Mouse (Mus musculus) CH12.LX (cell line): ENCODE data around the gene Rtca. TPM values are rescaled to one million over a fixed set of nuclear protein-coding genes. Genes with fewer than 3 reads are reported as not detected.
A peak's percentile ranks its signal among the peaks of the same experiment; 100 is the strongest.

Experiments used
- DNase-seq: peaks from one replicate; pipeline ENCODE4 v3.0.0-alpha.2; 2013; ENCODE audit errors: extremely low read depth
- H3K27ac ChIP-seq: 2 replicates; pipeline ENCODE4 v1.5.1; 2012; ENCODE audit warnings: low read depth, mild to moderate bottlenecking, control low read depth, moderate library complexity; ENCODE audit not compliant: insufficient read depth
- H3K27me3 ChIP-seq: replicated peaks from 2 replicates; pipeline ENCODE3; 2012; ENCODE audit warnings: inconsistent platforms
- H3K36me3 ChIP-seq, 2 experiments: replicated peaks in 1 of 2; 2 replicates each; pipeline versions ENCODE3 to v1.6.1; 2012; ENCODE audit warnings: inconsistent platforms in 1 of 2, low read length in 1 of 2, mild to moderate bottlenecking in 1 of 2, mixed read lengths in 1 of 2, moderate library complexity in 1 of 2; ENCODE audit not compliant: control insufficient read depth in 1 of 2, insufficient read depth in 1 of 2
- H3K4me1 ChIP-seq, 2 experiments: 2 replicates each; pipeline ENCODE4 v1.6.1; 2012; ENCODE audit warnings: inconsistent platforms in 1 of 2, moderate library complexity in 1 of 2; ENCODE audit not compliant: insufficient read depth in 2 of 2, control insufficient read depth in 1 of 2
- H3K4me2 ChIP-seq: 2 replicates; pipeline ENCODE4 v1.6.1; 2012; ENCODE audit warnings: low read depth, mild to moderate bottlenecking, control low read depth; ENCODE audit not compliant: poor library complexity, insufficient read depth, severe bottlenecking
- H3K4me3 ChIP-seq, 3 experiments: fragments of 150-350 bp in 1 of 3; sonication (generic) in 1 of 3; replicated peaks in 1 of 3; 2 replicates each; pipeline versions ENCODE3 to v1.5.1; 2011 to 2012; ENCODE audit warnings: low read depth in 2 of 3, low read length in 2 of 3, mild to moderate bottlenecking in 2 of 3, moderate library complexity in 2 of 3, control low read depth in 1 of 3, improper control_type of control experiment in 1 of 3, inconsistent platforms in 1 of 3, mixed read lengths in 1 of 3; ENCODE audit not compliant: poor library complexity in 1 of 3
- H3K79me2 ChIP-seq: replicated peaks from 2 replicates; pipeline ENCODE4 v1.6.1; 2012; ENCODE audit warnings: mild to moderate bottlenecking, moderate library complexity; ENCODE audit not compliant: control insufficient read depth, poor library complexity, insufficient read depth, severe bottlenecking; ENCODE audit errors: extremely low read depth
- H3K9ac ChIP-seq: 2 replicates; pipeline ENCODE4 v1.6.1; 2012; ENCODE audit warnings: low read depth, mild to moderate bottlenecking, control low read depth, moderate library complexity; ENCODE audit not compliant: insufficient read depth
- H3K9me3 ChIP-seq: replicated peaks from 2 replicates; pipeline ENCODE3; 2012; ENCODE audit warnings: low read length, inconsistent platforms, mixed read lengths
- BHLHE40 ChIP-seq: IDR thresholded peaks from 2 replicates; pipeline ENCODE4 v1.6.1; 2011; ENCODE audit warnings: mild to moderate bottlenecking, low read depth, low read length, improper control_type of control experiment
- CHD1 ChIP-seq: IDR thresholded peaks from 2 replicates; pipeline ENCODE4 v1.6.1; 2012; ENCODE audit warnings: low read depth, low read length, improper control_type of control experiment, inconsistent platforms
- CHD2 ChIP-seq: IDR thresholded peaks from 2 replicates; pipeline ENCODE4 v1.6.1; 2011; ENCODE audit warnings: low read length, improper control_type of control experiment
- CTCF ChIP-seq, 2 experiments: IDR thresholded peaks in 1 of 2; conservative IDR thresholded peaks in 1 of 2; 2 replicates each; pipeline ENCODE4 v1.5.1; 2011 to 2012; ENCODE audit warnings: low read depth in 2 of 2, low read length in 2 of 2, improper control_type of control experiment in 1 of 2, inconsistent platforms in 1 of 2, mild to moderate bottlenecking in 1 of 2, moderate library complexity in 1 of 2
- E2F4 ChIP-seq: IDR thresholded peaks from 2 replicates; pipeline ENCODE4 v1.6.1; 2011; ENCODE audit warnings: low read depth, low read length, improper control_type of control experiment; ENCODE audit not compliant: insufficient replicate concordance
- ELF1 ChIP-seq: IDR thresholded peaks from 2 replicates; pipeline ENCODE4 v1.6.1; 2014; ENCODE audit warnings: low read depth, mild to moderate bottlenecking, inconsistent platforms, low read length, improper control_type of control experiment
- EP300 ChIP-seq: IDR thresholded peaks from 2 replicates; pipeline ENCODE4 v1.6.1; 2011; ENCODE audit warnings: low read length, improper control_type of control experiment
- ETS1 ChIP-seq: conservative IDR thresholded peaks from 2 replicates; pipeline ENCODE4 v1.6.1; 2012; ENCODE audit warnings: low read depth, mild to moderate bottlenecking, inconsistent platforms, low read length, improper control_type of control experiment, moderate library complexity
- GABPA ChIP-seq: IDR thresholded peaks from 2 replicates; pipeline ENCODE4 v1.6.1; 2012; ENCODE audit warnings: low read depth, low read length, improper control_type of control experiment, inconsistent platforms; ENCODE audit not compliant: insufficient replicate concordance
- HCFC1 ChIP-seq: IDR thresholded peaks from 2 replicates; pipeline ENCODE4 v1.6.1; 2012; ENCODE audit warnings: low read depth, mild to moderate bottlenecking, inconsistent platforms, low read length, improper control_type of control experiment
- IRF4 ChIP-seq: IDR thresholded peaks from 2 replicates; pipeline ENCODE4 v1.6.1; 2014; ENCODE audit warnings: low read depth, mild to moderate bottlenecking, inconsistent platforms, low read length, improper control_type of control experiment
- JUN ChIP-seq: IDR thresholded peaks from 2 replicates; pipeline ENCODE4 v1.6.1; 2011; ENCODE audit warnings: low read depth, mild to moderate bottlenecking, low read length, improper control_type of control experiment, moderate library complexity; ENCODE audit not compliant: insufficient read depth
- JUND ChIP-seq: conservative IDR thresholded peaks from 2 replicates; pipeline ENCODE4 v1.6.1; 2011; ENCODE audit warnings: low read depth, low read length, improper control_type of control experiment
- KAT2A ChIP-seq: IDR thresholded peaks from 2 replicates; pipeline ENCODE4 v1.6.1; 2012; ENCODE audit warnings: low read length, improper control_type of control experiment, inconsistent platforms; ENCODE audit not compliant: insufficient replicate concordance
- MAFK ChIP-seq: IDR thresholded peaks from 2 replicates; pipeline ENCODE4 v1.6.1; 2011; ENCODE audit warnings: low read length, improper control_type of control experiment; ENCODE audit not compliant: insufficient replicate concordance
- MAX ChIP-seq: IDR thresholded peaks from 2 replicates; pipeline ENCODE4 v1.6.1; 2011; ENCODE audit warnings: low read length, improper control_type of control experiment
- MAZ ChIP-seq: IDR thresholded peaks from 2 replicates; pipeline ENCODE4 v1.6.1; 2012; ENCODE audit warnings: low read depth, mild to moderate bottlenecking, inconsistent platforms, low read length, improper control_type of control experiment, moderate library complexity
- MEF2A ChIP-seq: IDR thresholded peaks from 2 replicates; pipeline ENCODE4 v1.6.1; 2014; ENCODE audit warnings: low read depth, mild to moderate bottlenecking, inconsistent platforms, low read length, improper control_type of control experiment, borderline replicate concordance
- MXI1 ChIP-seq: IDR thresholded peaks from 2 replicates; pipeline ENCODE4 v1.6.1; 2011; ENCODE audit warnings: mild to moderate bottlenecking, low read depth, low read length, improper control_type of control experiment
- MYC ChIP-seq: IDR thresholded peaks from 2 replicates; pipeline ENCODE4 v1.6.1; 2011; ENCODE audit warnings: low read depth, mild to moderate bottlenecking, improper control_type of control experiment, low read length
- NELFE ChIP-seq: IDR thresholded peaks from 2 replicates; pipeline ENCODE4 v1.6.1; 2011; ENCODE audit warnings: low read depth, low read length, improper control_type of control experiment
- NRF1 ChIP-seq: IDR thresholded peaks from 2 replicates; pipeline ENCODE4 v1.6.1; 2014; ENCODE audit warnings: low read depth, mild to moderate bottlenecking, inconsistent platforms, low read length, improper control_type of control experiment, moderate library complexity
- PAX5 ChIP-seq: IDR thresholded peaks from 2 replicates; pipeline ENCODE4 v1.6.1; 2012; ENCODE audit warnings: low read length, inconsistent platforms, mixed read lengths
- POLR2A ChIP-seq: IDR thresholded peaks from 2 replicates; pipeline ENCODE4 v1.6.1; 2011; ENCODE audit warnings: low read depth, mild to moderate bottlenecking, improper control_type of control experiment, low read length
- POLR2AphosphoS2 ChIP-seq: IDR thresholded peaks from 2 replicates; pipeline ENCODE4 v1.6.1; 2011; ENCODE audit warnings: low read depth, low read length, improper control_type of control experiment
- RAD21 ChIP-seq: IDR thresholded peaks from 2 replicates; pipeline ENCODE4 v1.6.1; 2011; ENCODE audit warnings: low read depth, mild to moderate bottlenecking, low read length, improper control_type of control experiment, moderate library complexity
- RCOR1 ChIP-seq: conservative IDR thresholded peaks from 2 replicates; pipeline ENCODE4 v1.6.1; 2012; ENCODE audit warnings: low read depth, mild to moderate bottlenecking, inconsistent platforms, low read length, improper control_type of control experiment
- SIN3A ChIP-seq: IDR thresholded peaks from 2 replicates; pipeline ENCODE4 v1.6.1; 2012; ENCODE audit warnings: low read length, improper control_type of control experiment, inconsistent platforms
- SMC3 ChIP-seq: IDR thresholded peaks from 2 replicates; pipeline ENCODE4 v1.6.1; 2011; ENCODE audit warnings: low read depth, low read length, improper control_type of control experiment
- TBP ChIP-seq: conservative IDR thresholded peaks from 2 replicates; pipeline ENCODE4 v1.6.1; 2011; ENCODE audit warnings: low read depth, low read length, improper control_type of control experiment
- TCF12 ChIP-seq: IDR thresholded peaks from 2 replicates; pipeline ENCODE4 v1.6.1; 2014; ENCODE audit warnings: low read depth, mild to moderate bottlenecking, inconsistent platforms, low read length, improper control_type of control experiment
- UBTF ChIP-seq: IDR thresholded peaks from 2 replicates; pipeline ENCODE4 v1.6.1; 2012; ENCODE audit warnings: low read depth, mild to moderate bottlenecking, inconsistent platforms, low read length, improper control_type of control experiment, moderate library complexity
- USF1 ChIP-seq: IDR thresholded peaks from 2 replicates; pipeline ENCODE4 v1.6.1; 2014; ENCODE audit warnings: low read depth, mild to moderate bottlenecking, inconsistent platforms, low read length, improper control_type of control experiment
- USF2 ChIP-seq: conservative IDR thresholded peaks from 2 replicates; pipeline ENCODE4 v1.6.1; 2011; ENCODE audit warnings: low read depth, low read length, improper control_type of control experiment
- ZC3H11A ChIP-seq: IDR thresholded peaks from 2 replicates; pipeline ENCODE4 v1.6.1; 2012; ENCODE audit warnings: low read depth, mild to moderate bottlenecking, inconsistent platforms, low read length, improper control_type of control experiment
- ZKSCAN1 ChIP-seq: IDR thresholded peaks from 2 replicates; pipeline ENCODE4 v1.6.1; 2012; ENCODE audit warnings: low read depth, inconsistent platforms, low read length, improper control_type of control experiment, borderline replicate concordance
- ZMIZ1 ChIP-seq: IDR thresholded peaks from 2 replicates; pipeline ENCODE4 v1.6.1; 2012; ENCODE audit warnings: low read depth, mild to moderate bottlenecking, inconsistent platforms, low read length, improper control_type of control experiment
- ZNF384 ChIP-seq: IDR thresholded peaks from 2 replicates; pipeline ENCODE4 v1.6.1; 2012; ENCODE audit warnings: low read depth, low read length, improper control_type of control experiment, inconsistent platforms
- dilution Hi-C: fragments of 300-500 bp; cut with MboI; formaldehyde crosslinking; loops from 2 replicates; pipeline ENCODE4 v1.14.3; 2020; ENCODE audit warnings: low sequenced_read_pairs; ENCODE audit not compliant: extremely low pct_unique_long_range_greater_than_20kb, extremely low pct_ligation_motif_present
- in situ Hi-C: fragments of 300-500 bp; cut with MboI; formaldehyde crosslinking; loops from 3 replicates; pipeline ENCODE4 v1.14.3; 2019; ENCODE audit warnings: low sequenced_read_pairs, low pct_ligation_motif_present, low pct_unique_long_range_greater_than_20kb, mixed read lengths
- polyA plus RNA-seq: library from polyadenylated mRNA; unstranded; fragments of >175 nt; gene quantifications from 2 replicates; pipeline ENCODE4 v1.2.1, GENCODE M21; 2012; ENCODE audit warnings: low read depth; ENCODE audit not compliant: insufficient read length
- total RNA-seq, 2 experiments: library from RNA; depleted of rRNA; stranded (reverse); fragments of 300-350 nt in 1 of 2; fragments of >200 nt in 1 of 2; gene quantifications; 2 replicates each; pipeline ENCODE4 v1.2.3; 2012 to 2014

Rtca gene
- total and polyA plus RNA-seq, 3 experiments, result 57.8 to 80.1 (median 75.5) TPM

DNA sequence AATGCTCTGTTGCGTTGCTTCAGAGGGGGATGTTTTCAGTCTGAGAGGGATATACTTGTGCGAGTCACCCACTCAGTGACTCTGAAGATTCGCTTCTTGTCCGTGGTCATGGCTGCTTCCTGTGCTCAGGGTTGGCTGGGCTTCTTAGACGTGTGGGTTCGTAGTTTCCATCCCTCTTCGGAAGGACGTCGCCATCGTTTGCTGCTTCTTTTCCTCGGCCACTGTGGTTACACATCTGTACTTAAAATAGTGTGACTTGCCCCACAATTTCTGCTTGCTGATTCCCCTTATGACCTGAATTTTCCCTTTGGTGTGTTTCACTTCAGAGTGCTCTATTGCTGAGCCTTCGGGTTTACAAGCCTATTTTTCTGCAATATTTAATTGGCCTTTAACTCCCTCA is 42.3 kb downstream of the Rtca start:
- dilution Hi-C loops, result no loop called here
- H3K27me3 ChIP-seq, result no peaks in the 10 kb centered on the region
- no peaks in the 10 kb centered on the region for H3K79me2 ChIP-seq
- peak; percentile 44; the same call in 1 of the 2 replicates for TF ChIP-seq MAX
- 0 out of 2 replicates have a peak, but pooled peaks have one; percentile 49 for TF ChIP-seq MAZ
- TF ChIP-seq CTCF (conservative IDR thresholded peaks at IDR 0.05 in 1 of 2, IDR thresholded peaks at IDR 0.05 in 1 of 2; ENCODE audit: low read depth in 2 of 2, low read length in 2 of 2), result no peak
- TF ChIP-seq UBTF, result 0 out of 2 replicates have a peak, but pooled peaks have one; percentile 35
- peak; percentile 90 for TF ChIP-seq ETS1
- TF ChIP-seq BHLHE40, result peak; percentile 68
- TF ChIP-seq ZNF384, result no peak
- TF ChIP-seq SMC3, result peak; percentile 42
- 0 out of 2 replicates have a peak, but pooled peaks have one; percentile 29 for TF ChIP-seq MXI1
- TF ChIP-seq MEF2A, result peak; percentile 97
- TF ChIP-seq ZMIZ1, result no peak
- TF ChIP-seq HCFC1, result peak; percentile 31
- peak; percentile 83; the same call in 1 of the 2 replicates for TF ChIP-seq RCOR1
- TF ChIP-seq TCF12, result peak; percentile 84
- TF ChIP-seq JUND, result peak; percentile 87
- TF ChIP-seq NRF1, result 0 out of 2 replicates have a peak, but pooled peaks have one; percentile 29
- no peak for TF ChIP-seq USF1
- no peak for TF ChIP-seq ZC3H11A
- TF ChIP-seq JUN, result peak; percentile 96
- TF ChIP-seq MAFK, result peak; percentile 74
- no peak for TF ChIP-seq USF2
- TF ChIP-seq POLR2A, result peak; percentile 48; the same call in 1 of the 2 replicates
- TF ChIP-seq IRF4, result peak; percentile 93
- TF ChIP-seq SIN3A, result peak; percentile 50; the same call in 1 of the 2 replicates
- no peak for TF ChIP-seq GABPA
- no peak for TF ChIP-seq KAT2A
- TF ChIP-seq RAD21, result no peak; the same call in none of the 2 replicates
- no peak for TF ChIP-seq ELF1
- TF ChIP-seq CHD2, result peak; percentile 82
- no peak for TF ChIP-seq NELFE
- no peak for TF ChIP-seq PAX5
- peak; percentile 77; the same call in 1 of the 2 replicates for TF ChIP-seq CHD1
- no peak for TF ChIP-seq ZKSCAN1
- 0 out of 2 replicates have a peak, but pooled peaks have one; percentile 59 for TF ChIP-seq MYC
- peak; percentile 98 for TF ChIP-seq EP300
- TF ChIP-seq E2F4, result no peak
- TF ChIP-seq POLR2AphosphoS2, result no peak
- no peak for TF ChIP-seq TBP
- TF ChIP-seq, all 38 proteins: peak for 22
- no peak overlapping the region; the same call in 1 of the 2 replicates for H3K9ac ChIP-seq
- no peaks in the 10 kb centered on the region for H3K36me3 ChIP-seq
- DNase-seq, result peak; percentile 87
- H3K4me3 ChIP-seq, result peak overlapping the region in 1 of 3 experiments; percentile 19
- peak overlapping the region; percentile 54 for H3K27ac ChIP-seq
- in situ Hi-C loops, result no loop called here
- H3K4me1 ChIP-seq, result peaks cover 15 to 29% of the 10 kb centered on the region in 2 experiments
- peak overlapping the region; percentile 51; the same call in 1 of the 2 replicates for H3K4me2 ChIP-seq
- no peaks in the 10 kb centered on the region for H3K9me3 ChIP-seq
